Mouse (Mus musculus): Measurements from ENCODE around the gene Gabarapl1.
"Not testable (repeated sequence)": the region's sequence is repeated elsewhere in the genome, so short reads cannot be mapped to it uniquely, and the experiment has no call there.

Gene Gabarapl1

GRCm38 (mm10) chr6:129532942-129533860 is at the start of gene Gabarapl1:
TSS of gene Gabarapl1 (plus strand) at chr6:129533160.
- DNase-seq (ENCODE audit: low read depth, low spot score), result peak; percentile 90

DNA sequence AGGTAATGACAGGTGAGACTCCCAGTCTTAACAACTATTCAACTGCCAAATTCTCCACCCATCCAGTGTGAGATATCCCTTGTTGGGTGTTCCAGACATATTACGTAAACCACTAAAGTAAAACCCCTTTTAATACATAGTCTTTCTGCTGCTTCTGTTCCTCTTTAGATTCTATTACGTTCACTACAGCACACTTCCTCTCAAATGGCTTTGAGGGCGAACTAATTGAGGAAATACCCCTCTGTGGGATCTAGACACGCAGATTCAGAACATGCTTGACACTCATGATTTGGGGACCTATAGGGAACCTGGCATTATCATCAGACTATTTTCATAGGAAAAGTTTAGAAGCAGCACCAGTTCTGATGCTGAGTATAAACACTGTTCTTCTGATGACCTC is 38.0 kb upstream of the Gabarapl1 start:
- DNase-seq (ENCODE audit: low read depth, low spot score), result no peak

- no peak for DNase-seq (ENCODE audit: low read depth, low spot score)
Observed at GRCm38 (mm10) chr6:129497345-129498218, 35.4 kb upstream of the Gabarapl1 start.

- not testable (repeated sequence) for DNase-seq (ENCODE audit: low read depth, low spot score)
Observed at GRCm38 (mm10) chr6:129499516-129499915, 33.4 kb upstream of the Gabarapl1 start.

- no peak for DNase-seq (ENCODE audit: low read depth, low spot score)
Observed at GRCm38 (mm10) chr6:129503471-129503870, 29.5 kb upstream of the Gabarapl1 start.

DNA sequence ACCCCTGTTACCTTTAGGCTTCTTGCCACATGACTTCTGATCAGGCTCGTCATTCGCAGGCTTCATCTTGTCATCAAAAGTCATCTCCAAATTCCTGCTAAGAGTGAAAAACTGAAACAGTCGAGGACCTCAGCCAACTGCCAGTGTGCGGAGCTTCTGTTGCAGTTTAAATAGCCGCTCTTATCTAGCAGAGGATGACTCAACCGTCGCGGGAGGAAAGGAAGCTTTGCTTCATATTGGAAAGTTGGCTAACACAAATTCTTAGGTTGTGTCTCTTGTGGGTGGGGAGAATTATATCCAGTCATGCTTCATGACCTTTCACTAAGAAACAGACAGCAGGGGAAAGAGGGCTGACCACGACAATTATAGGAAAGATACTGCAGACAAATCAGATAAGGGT is 25.9 kb upstream of the Gabarapl1 start, which contains the start of gene Olr1:
Olr1 (minus strand) TSS at position 142 of the 400 bp plus-strand sequence.
- DNase-seq (ENCODE audit: low read depth, low spot score), result peak; percentile 58

DNA sequence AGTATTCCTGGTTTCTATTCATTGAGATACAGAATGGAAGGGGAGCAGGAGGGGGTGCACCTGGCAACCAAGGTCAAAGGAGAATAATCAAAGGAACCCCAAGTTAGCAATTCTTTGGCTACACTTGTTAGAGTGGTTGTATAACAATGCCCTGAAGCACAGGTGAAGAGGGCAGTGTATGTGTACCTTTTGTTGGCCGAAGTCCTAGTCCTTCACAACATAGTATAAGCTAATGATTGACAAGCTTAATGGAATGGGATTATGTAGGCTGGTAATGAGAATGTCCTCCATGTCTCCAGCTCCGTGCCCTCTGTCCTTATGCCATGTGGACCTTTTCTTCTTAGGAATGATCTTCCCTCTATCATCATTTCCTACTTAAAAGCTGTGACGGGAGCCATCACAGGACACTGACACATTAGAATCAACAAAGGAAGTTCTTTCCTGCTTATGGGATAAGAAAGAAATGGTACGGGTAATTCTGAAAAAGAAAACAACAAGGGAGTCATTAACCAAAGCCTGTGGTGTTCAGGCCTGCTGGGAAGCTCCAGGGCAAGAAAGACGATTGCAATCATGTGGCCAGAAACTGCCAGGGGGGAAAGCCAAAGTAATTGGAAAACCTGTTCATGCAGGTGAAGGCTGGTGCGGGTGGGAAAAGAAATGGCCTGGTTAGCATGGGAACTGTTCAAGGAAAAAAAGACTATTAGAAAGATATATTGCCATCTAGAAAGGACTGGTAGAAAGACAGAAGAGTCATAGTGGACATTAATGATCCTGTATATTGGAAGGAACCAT is 22.6 kb upstream of the Gabarapl1 start:
- no peak for DNase-seq (ENCODE audit: low read depth, low spot score)

GRCm38 (mm10) chr6:129512367-129512766 is 20.6 kb upstream of the Gabarapl1 start, which contains the start of gene Tmem52b:
TSS of gene Tmem52b (plus strand) at chr6:129512555.
- no peak for DNase-seq (ENCODE audit: low read depth, low spot score)

DNA sequence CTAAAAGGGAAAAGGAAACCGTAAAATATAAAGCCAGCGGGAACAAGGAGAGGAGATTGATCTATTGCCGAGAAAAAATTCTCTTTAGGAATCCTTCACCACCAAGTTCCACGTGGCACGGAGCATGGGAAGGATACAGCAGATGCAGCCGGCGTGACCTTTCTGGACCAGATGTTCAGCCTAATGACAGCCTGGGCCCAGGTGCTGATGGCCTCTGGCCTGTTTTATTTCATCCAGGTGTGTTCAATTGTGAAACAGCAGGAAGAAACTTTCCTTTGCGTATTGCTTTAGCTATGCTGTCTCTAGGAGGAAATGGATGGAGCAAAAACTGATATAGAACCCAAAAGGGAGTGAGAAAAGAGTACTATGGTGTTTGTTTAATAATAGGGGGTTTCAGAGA is 20.1 kb upstream of the Gabarapl1 start:
- no peak for DNase-seq (ENCODE audit: low read depth, low spot score)

DNA sequence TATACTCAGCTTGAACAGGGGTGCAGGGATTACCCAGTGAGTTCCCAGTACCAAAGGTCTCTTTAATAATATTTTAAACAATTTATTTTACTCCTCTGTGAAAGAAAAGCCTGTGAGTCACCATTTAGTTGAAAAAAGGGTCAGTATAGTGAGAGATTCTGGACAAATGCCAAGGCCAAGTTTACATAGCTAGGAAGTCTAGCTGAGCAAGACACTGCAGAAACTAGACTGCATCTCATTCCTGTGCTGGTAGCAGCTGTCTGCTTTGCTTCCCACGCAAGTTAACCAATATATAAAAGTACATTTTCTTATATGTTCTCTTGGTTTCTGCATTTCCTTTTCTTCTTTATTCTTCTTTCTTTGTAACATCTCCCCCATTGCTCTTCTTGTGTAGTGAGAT is 19.6 kb upstream of the Gabarapl1 start:
- DNase-seq (ENCODE audit: low read depth, low spot score), result peak; percentile 67

- no peak for DNase-seq (ENCODE audit: low read depth, low spot score)
Observed at GRCm38 (mm10) chr6:129514376-129514775, 18.6 kb upstream of the Gabarapl1 start.

- DNase-seq (ENCODE audit: low read depth, low spot score), result no peak
Observed at GRCm38 (mm10) chr6:129515068-129515467, 17.9 kb upstream of the Gabarapl1 start.

GRCm38 (mm10) chr6:129516388-129516787 is 16.6 kb upstream of the Gabarapl1 start:
- no peak for DNase-seq (ENCODE audit: low read depth, low spot score)

- DNase-seq (ENCODE audit: low read depth, low spot score), result peak; percentile 68
Observed at GRCm38 (mm10) chr6:129517752-129518408, 15.1 kb upstream of the Gabarapl1 start.

GRCm38 (mm10) chr6:129526069-129526468 is 6.9 kb upstream of the Gabarapl1 start:
- no peak for DNase-seq (ENCODE audit: low read depth, low spot score)

DNA sequence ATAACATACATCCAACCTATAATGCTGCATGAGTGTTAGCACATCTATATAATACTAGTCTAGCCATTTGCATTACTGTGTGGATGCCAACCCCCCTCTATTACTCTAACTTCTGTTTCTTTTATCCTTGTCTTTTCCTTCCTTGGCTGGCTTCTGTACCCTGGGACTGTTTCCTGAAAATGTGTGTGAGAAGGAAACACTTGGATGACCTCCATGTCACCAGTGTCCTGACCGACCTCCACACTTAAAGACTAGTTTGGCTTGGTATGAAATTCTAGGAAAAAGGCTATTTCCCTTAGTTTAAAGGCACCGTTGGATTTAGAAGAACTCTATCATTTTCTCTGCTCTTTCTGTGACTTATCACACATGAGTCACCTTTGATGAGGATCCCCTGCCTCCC is 5.5 kb upstream of the Gabarapl1 start:
- DNase-seq (ENCODE audit: low read depth, low spot score), result no peak

GRCm38 (mm10) chr6:129529605-129530004 is 3.4 kb upstream of the Gabarapl1 start:
- no peak for DNase-seq (ENCODE audit: low read depth, low spot score)

GRCm38 (mm10) chr6:129530261-129530660 is 2.7 kb upstream of the Gabarapl1 start:
- DNase-seq (ENCODE audit: low read depth, low spot score), result no peak

- peak; percentile 77 for DNase-seq (ENCODE audit: low read depth, low spot score)
Observed at GRCm38 (mm10) chr6:129532556-129532941, 411 bp upstream of the Gabarapl1 start.

GRCm38 (mm10) chr6:129534057-129534456 is 1.1 kb downstream of the Gabarapl1 start:
- DNase-seq (ENCODE audit: low read depth, low spot score), result peak; percentile 83

All from brain, adult 2 months (tissue).